Mouse (Mus musculus) ZHBTc4 (cell line): Measurements from ENCODE around the gene Ttc29.

Experiments used
- DNase-seq: peaks from one replicate; pipeline ENCODE4 v3.0.0-alpha.2; 2011; ENCODE audit warnings: low read depth, low spot score

Gene Ttc29

DNA sequence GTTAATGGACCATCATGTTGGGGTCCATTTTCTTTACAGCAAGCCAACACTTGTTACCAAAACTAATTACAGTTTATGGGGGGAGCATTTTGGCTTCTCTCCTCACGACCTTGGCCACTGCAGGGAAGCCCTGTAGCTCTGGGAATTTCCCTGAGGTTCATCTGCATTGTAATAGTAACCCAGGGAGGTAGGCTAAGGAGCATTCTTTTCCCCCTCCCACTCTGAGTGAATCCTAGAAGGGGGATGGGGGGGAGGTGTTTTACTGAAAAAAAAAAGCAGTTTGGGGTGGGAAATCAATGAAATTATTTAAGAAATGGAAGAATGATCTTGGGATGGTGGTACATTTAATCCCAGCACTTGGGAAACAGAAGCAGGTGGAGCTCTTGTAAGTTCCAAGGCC, 210.8 kb downstream of the Ttc29 start:
- peak; percentile 29 for DNase-seq

DNA sequence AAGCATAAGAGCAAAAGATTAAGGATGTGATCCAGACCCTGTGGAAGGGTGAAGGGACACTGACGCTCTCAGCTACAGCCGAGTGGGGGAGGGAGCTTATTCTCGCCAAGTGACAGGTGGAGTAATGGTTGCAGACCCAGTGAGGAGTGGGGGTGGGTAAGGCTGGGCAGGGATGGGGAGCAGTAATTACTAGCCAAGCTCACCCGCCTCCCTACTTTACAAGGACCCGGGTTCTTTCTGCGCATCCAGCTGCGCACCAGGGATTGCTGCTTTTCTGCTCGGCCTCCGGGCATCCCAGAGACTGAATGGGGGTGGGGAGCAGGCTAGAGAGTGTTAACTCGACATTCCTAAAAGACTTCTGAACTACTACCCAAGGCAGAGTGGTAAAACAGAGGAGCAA, 213.4 kb downstream of the Ttc29 start:
- peak; percentile 42 for DNase-seq

DNA sequence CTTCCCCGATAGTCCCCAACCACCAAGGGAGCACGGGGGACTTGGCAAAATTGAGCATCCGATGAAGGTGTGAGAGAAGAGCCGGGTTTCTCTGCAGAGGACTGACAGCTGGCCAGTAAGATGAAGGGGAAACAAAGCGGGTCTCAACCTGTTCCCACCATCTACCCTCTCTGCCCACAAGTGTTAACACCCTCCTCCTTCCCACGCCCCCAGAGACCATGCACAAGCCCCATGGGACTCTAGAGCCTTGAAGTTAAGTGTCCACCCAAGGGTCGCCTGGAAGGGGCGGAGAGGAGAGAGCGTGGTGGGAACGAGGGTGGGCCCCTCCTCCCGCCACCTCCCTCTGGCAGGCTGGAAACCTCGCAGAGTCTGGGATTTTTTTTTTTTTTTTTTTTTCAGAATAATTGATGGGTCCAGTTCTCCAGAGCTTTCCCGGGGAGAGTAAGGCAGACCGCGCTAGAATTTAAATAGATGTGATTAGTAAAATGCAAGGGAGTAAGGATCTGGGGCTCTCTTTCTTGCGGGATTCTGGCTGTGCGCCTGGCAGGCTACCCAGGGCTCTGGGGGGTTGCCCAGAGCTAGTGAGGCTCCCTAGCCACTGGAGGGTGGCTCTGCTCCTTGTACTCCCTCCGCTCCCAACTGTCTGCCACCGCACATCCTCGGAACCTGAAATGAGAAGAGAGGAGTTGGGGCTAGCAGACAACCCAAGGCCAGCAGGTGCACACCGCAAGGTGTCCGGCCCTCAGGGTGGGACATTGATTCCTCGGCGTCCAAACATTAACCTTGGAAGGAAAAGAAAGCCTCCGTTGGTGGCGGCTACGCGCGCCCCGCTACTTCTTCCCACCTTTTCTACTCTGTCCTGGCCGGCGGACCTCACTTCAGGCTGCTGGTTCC, 214.0 kb downstream of the Ttc29 start:
- no peak for DNase-seq

DNA sequence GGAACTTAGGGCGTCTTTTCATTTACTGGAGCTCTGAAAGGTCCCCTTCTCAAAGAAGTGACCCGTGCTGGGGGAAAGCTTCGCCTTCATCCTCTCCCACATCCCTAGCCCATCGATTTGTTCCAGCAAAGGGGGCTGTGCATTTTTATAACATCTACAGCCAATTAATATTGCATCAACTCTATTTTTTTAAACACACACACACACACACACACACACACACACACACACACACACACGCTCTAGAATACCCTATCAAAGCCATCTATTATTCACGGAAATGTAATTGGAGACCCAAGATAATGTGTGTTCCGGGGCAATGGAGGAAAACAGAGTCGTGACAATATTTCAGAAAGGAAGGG, 214.7 kb downstream of the Ttc29 start:
- DNase-seq = no peak

DNA sequence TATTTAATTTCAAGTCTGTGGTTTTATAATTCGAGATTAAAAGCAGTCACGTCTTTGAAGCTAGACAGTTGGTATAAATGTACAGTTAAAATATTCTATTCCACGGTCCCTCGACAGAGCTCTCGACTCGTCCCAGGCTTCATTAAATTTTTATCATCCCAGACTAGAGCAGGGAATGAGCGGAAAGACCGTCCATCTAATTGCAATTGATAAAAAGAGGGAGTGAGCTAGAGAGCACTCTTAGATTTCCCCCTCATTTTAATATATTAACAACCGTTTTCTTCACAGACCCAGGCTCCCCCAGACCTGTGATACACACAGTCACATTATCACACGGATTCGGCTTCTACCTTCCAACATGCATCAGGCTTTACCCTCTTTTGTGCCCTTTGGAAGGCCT, 215.1 kb downstream of the Ttc29 start:
- no peak for DNase-seq

DNA sequence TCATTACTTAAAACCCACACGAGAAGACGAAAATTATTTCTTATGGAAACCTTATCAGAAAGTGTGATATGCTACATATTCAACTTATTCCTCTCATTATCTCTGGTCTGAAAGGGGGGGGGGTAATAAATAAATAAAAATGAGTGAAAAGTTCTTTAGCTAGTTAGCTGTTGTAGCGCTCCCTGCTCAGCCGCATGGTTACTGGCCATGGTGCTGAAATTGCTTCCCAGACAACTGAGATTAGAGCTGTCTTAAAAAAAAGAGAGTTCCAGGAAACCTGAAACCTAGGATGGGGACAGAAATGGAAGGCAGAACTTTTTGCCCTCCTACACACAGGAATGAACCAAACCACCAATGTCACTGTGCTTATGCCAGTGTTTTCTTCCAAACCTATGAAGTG, 218.3 kb downstream of the Ttc29 start:
- DNase-seq = peak; percentile 73

DNA sequence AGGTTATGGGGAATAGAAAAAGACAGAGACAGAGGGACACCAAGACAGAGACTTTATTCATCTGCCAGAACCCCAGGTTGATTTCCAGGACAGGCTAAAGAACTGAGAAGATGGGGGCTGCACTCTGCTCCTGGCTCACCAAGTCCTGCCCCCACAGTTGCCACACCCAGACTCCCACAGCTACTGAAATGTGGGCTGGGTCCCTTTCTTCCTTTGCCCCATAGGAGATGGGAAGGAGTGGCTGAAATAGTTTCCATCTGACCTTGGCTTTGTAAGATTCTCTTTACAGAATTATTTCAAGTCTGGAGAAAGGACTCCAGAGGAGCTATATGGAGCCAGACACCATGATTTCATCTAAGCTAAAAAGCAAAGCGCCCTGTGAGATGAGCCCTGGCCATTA, 219.4 kb downstream of the Ttc29 start:
- peak; percentile 53 for DNase-seq

DNA sequence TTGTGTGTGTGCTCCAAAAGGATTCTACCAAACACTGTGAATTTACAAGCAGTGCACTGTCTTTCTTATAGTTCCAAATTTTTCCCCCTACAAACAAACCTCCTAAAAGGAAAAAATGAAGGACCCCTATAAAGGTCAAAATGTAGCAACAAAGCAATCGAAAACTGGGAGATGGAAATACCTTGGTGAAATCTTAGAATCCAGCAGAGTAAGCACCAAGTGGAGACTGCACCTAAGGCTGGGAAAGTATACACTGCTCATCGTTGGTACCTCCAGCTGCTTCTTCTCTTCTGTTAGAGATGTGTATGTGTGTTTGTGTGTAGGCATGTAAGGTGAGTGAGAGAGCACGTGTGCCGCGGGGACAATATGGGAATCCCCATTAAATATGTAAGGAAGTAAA, 220.2 kb downstream of the Ttc29 start:
- no peak for DNase-seq

DNA sequence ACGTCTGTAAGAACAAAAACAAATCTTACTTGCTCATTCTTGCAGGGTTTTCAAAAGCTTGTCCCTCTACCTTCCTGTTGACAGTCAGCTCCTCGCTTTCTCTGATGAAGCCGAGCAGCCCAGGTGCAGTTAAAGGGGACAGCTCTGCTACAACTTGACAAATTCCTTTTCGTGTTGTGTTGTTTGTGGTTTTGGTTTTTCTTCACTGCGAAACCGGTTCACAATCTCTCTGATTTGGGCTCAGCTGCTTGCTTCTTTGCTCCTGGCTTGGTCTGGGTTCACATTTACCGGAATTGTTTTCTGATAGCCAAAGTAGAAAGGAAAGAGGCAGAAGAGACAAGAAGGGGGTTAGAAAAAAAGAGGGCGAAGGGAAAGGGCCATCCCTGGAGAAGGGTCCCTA, 221.2 kb downstream of the Ttc29 start:
- no peak for DNase-seq

DNA sequence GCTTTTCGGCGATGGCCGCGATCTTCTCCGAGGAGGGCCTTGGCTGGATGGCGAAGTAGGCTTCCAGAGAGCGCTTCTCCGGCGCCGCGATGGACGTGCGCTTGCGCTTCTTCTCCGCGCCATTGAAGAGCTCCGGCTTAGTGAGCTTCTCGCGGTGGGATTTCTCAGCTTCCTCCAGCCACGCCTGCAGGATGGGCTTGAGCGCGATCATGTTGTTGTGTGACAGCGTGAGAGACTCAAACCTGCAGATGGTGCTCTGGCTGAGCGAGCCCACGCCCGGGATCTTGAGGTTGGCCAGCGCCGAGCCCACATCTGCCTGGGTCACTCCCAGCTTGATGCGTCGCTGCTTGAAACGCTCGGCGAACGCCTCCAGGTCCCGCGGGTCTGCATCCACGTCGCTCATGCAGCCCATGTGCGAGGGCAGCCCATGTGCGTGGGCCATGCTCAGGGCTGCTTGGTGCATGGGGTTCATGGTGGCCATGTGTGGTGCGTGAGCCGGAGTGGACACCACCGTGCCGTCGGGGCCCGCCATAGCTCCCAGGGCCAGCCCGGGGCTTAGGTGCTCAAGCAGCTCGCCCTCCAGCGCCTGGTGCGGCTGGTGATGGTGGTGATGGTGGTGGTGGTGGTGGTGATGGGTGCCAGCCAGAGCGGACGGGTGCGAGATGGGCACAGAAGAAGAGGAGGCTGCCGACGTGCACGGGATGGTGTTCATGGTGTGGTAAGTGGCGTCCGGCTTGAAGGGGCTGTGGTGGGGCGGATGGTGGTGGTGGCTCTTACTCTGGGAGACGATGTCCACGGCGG, 221.9 kb downstream of the Ttc29 start:
- peak; percentile 69 for DNase-seq

DNA sequence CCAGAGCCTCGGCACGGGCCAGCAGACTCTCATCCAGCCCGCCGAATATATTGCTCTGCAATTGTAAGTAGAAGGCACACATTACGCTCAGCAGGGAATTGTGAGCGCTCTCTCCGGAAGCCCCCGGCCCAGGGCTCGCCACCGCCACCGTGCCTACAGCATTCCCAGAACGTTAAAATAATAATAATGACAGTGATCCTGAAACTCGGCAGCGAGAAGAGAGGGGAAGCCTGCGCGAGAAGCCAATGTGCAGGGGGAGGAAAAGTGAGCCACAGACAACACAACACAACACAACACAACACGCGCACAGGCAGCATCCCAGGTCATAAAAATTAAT, 222.5 kb downstream of the Ttc29 start:
- DNase-seq = no peak

DNA sequence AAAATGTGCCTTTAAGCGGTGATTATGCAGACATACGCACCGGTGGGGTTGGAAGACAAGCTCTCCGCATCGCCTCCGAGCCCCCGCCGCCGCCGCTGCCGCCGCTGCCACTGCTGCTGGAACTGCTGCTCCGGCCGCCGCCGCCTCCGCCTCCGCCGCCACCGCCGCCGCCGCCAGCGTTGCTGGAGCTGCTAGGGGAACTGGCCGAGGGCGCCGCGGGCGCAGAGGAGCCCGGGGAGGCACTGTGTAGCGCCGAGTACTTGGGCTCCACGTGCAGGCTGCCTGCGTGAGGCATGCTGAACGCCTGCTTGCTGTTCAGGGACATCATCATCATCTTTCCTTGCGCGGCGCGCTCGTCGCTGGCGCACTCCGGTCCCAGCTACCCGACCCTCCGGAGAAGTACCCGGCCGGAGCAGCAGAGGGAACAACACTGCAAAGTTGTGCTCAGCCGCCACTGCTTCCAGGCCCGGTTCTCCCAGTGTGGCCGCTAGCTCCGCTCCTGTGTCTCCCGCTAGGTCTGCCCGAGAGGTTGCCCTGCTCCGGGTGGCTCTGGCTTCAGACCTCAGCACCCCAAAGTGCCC, 223.1 kb downstream of the Ttc29 start, which contains the start of gene Pou4f2:
TSS of gene Pou4f2 (minus strand) at position 575 of the 581 bp plus-strand sequence.
- peak; percentile 84 for DNase-seq

DNA sequence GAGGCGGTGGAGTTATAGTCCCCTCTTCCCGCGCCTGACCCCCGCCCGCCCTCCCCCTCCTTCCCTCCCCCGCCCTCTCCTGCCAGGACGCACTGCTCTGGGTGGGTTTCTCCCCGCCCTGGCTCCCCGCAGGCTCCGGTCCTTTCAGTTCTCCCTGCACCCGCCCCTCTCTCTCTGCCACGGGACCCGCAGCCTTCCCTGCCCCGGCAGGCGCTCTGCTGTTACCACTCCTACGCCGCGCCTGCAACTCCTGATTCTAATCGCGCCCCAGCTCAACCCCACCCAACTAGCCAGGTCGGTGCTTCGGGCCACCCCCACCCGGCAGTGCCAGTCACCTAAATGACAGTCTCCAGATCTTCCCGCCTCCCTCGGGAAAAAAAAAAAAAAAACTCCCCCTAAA, 223.6 kb downstream of the Ttc29 start:
- DNase-seq = peak; percentile 80

DNA sequence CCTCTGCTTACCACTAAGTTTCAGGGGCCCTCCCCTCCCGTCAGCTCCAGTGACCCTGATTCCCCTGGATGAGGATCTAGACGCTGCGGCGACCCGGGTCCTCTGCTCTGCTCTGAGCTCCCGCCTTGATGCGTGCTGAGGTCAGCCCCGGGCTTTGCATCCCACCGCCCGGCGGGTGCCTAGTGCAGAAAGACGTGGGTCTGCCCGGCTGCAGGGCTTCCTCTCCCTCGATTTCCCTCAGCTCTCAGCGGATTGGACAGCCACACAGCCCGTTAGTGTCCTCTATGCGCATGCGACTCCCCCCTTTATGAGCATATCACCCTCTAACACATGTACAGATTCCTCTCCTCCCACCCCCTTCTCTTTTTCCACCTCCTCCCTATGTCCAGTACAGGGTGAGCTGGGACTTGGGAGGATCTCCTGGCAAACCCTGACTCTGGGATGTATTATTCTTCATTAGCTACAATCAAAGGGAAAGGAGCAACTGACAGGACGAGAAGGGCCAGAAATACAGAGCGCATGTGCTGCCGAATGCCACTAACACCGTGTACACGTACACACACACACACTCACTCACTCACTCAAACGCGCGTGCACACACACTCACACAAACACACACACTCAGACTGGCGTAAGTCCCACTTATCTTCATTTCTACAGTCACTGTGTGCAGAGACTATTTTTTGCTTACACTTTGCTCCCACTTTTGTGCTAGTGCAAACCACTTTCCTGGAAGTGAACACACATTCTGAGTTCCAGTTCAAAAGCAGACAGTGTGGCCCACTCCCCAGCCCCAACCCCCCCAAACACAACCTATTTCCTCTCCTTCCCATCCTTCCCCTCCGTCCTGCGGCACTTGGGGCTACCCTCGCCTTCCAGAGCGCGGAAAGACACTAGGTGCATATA, 224.3 kb downstream of the Ttc29 start:
- peak; percentile 61 for DNase-seq

DNA sequence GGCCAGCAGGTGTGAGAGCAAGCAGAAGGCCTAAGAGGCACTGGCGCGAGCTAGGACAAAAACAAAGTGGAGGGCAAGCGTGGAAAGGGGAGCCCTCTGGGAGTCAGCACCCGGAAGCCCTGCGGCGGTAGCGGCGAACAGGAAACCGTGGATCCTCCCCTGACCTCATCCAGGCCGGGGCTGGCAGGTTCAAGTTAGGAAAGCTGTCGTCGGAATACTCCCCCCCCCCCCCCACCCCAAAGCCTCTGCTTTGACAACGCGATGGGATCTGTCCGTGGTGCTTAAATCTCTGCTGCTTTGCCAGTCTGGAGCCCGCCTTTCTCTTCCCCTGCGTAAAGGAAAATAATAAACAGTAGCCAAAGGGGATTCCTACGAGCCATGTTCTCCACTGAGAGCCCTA, 225.0 kb downstream of the Ttc29 start:
- DNase-seq = peak; percentile 87

DNA sequence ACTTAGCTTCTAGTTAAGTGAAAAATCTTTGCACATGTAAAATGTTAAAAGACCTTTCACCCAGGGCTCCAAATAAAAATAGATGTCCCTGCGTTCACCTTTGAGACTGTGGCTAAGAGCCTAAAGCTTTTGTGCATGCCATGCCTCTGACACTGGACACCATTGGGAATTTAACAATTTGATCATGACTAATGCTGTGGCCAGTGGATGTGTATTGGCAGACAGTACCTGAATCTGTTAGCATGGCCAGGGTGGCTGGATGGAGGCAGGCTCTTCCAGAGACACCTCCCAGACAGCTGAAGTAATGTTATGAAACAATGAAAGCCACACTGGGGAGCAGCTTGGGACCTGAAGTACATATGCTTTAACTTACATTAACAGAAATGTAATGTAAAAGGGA, 229.7 kb downstream of the Ttc29 start:
- no peak for DNase-seq
